Mouse (Mus musculus) small intestine, adult 2 months (tissue): Measurements from ENCODE around the gene Cep128. TPM values are rescaled to one million over a fixed set of nuclear protein-coding genes. Genes with fewer than 3 reads are reported as not detected.

Source experiments
- H3K27ac ChIP-seq: fragments of 200-500 bp; 2 replicates; pipeline ENCODE4 v1.5.1; 2012; ENCODE audit warnings: low read depth, low read length, control low read depth, inconsistent platforms; ENCODE audit not compliant: insufficient read depth
- H3K27me3 ChIP-seq: fragments of 200-500 bp; 2 replicates; pipeline ENCODE4 v1.6.1; 2012; ENCODE audit warnings: mild to moderate bottlenecking, moderate library complexity, low read length, inconsistent platforms; ENCODE audit not compliant: control insufficient read depth, insufficient read depth
- H3K36me3 ChIP-seq: fragments of 200-500 bp; 2 replicates; pipeline ENCODE4 v1.6.1; 2012; ENCODE audit warnings: mild to moderate bottlenecking, low read length, control low read depth, inconsistent platforms; ENCODE audit not compliant: control insufficient read depth, insufficient read depth
- H3K4me1 ChIP-seq: fragments of 200-500 bp; 2 replicates; pipeline ENCODE4 v1.6.1; 2012; ENCODE audit warnings: low read length, inconsistent platforms, mixed read lengths; ENCODE audit not compliant: control insufficient read depth, insufficient read depth, insufficient read length
- H3K4me3 ChIP-seq: fragments of 200-500 bp; 2 replicates; pipeline ENCODE4 v1.5.1; 2012; ENCODE audit warnings: low read depth, mild to moderate bottlenecking, control low read depth, inconsistent platforms, low read length, moderate library complexity
- CTCF ChIP-seq: fragments of 200-500 bp; IDR thresholded peaks from 2 replicates; pipeline ENCODE4 v1.5.1; 2012; ENCODE audit warnings: low read depth, mild to moderate bottlenecking, control low read depth, inconsistent platforms, low read length, moderate library complexity, mixed read lengths; ENCODE audit not compliant: insufficient replicate concordance, insufficient read length; ENCODE audit errors: extremely low read depth
- POLR2A ChIP-seq: fragments of 200-500 bp; IDR thresholded peaks from 2 replicates; pipeline ENCODE4 v1.6.1; 2012; ENCODE audit warnings: low read depth, mild to moderate bottlenecking, control low read depth, inconsistent platforms, low read length, moderate library complexity
- WGBS: fragments of 180-500 bp; shearing (Covaris S2); methylation state at CpG from one replicate; pipeline ENCODE4 v1.1.7; 2018; 5-methylcytosine and 5-hydroxymethylcytosine counted together
- polyA plus RNA-seq: library from polyadenylated mRNA; depleted of rRNA; stranded (reverse); fragments of >200 nt; gene quantifications from 2 replicates; pipeline ENCODE4 v1.2.3, GENCODE M21; 2012; rRNA removed

The Cep128 gene
- polyA plus RNA-seq: 0.37 and 0.95 TPM in 2 replicates

DNA sequence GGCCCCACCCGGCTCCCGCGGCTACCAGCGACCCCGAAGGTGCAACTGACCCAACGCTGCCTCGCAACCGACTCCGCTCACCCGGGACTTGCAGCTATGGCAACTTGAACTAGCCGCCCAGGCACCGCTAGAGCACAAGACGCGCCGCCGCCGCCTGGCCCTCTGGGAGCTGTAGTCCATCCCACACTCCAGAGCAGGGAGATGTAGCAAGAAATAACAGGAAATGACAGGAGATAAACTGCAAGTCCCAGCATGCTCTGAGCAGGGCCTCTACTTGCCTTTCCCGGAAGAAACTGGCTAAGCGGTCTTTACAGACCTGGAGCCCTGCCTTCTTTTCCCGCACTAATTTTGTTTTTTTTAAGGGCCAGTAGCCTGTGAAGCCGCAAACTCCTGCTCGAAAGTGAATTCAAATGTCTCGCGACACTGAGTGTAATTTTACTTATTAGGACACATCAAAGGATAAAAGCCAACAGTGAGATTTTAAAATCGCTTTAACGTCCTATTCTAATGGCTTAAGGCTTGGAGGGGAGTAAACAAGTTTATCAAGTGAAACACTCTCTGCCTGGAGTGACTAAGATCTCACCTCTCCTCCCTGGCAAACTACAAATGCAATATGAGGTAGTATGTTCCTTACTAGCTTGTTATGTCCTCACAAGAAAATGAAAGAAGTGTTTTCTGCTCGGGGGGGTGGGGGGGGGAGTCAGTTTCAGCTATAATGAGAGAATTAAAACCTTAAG, at the start of gene Cep128, which contains the start of gene Tshr:
Gene Cep128 (minus strand): TSS at position 129 of the 737 bp plus-strand sequence.
Gene Tshr (plus strand): TSS at position 283 of the 737 bp plus-strand sequence.
- Histone ChIP-seq H3K4me3 (peak within 1 kb of the TSS; percentile 96), H3K36me3 (no peaks in the 10 kb centered on the region), H3K27me3 (no peaks in the 10 kb centered on the region), H3K27ac (0 out of 2 replicates have a peak within 1 kb of the TSS, but pooled peaks have one; percentile 12), H3K4me1 (peaks cover 3% of the 10 kb centered on the region)
- TF ChIP-seq POLR2A (peak; percentile 54; the same call in 1 of the 2 replicates), CTCF (no peak)
- WGBS: under 1% methylated on average over 27 of the region's 27 CpGs

DNA sequence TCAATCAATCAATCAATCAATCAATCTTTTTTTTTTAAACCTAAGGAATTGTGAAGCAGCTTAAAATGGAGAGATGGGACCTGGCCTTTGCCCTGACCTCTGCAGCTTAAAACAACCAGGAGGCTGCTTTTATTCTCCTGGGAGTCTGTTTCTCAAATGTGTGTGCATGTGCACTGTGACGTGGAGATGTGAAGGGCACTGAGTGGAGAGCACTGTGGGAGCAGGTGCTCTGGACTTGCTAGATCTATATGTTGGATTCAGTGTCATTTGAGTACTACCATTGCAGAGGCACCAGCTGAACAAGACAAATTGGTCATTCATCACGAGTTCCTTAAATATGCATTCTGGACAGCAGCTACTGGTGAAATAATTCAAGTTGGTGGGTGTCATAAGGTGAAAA, 42.9 kb upstream of the Cep128 start:
- H3K4me1 ChIP-seq: peaks cover 3% of the 10 kb centered on the region; the same call in 1 of the 2 replicates
- no peaks in the 10 kb centered on the region for H3K27me3 ChIP-seq
- no peak overlapping the region for H3K4me3 ChIP-seq
- TF ChIP-seq POLR2A (no peak), CTCF (no peak)
- no peak overlapping the region for H3K27ac ChIP-seq
- 63% methylated on average over 2 of the region's 2 CpGs for WGBS
- no peaks in the 10 kb centered on the region for H3K36me3 ChIP-seq

- Histone ChIP-seq H3K4me3 (no peak overlapping the region), H3K4me1 (peaks cover 3% of the 10 kb centered on the region; the same call in 1 of the 2 replicates), H3K27ac (no peak overlapping the region), H3K27me3 (no peaks in the 10 kb centered on the region), H3K36me3 (no peaks in the 10 kb centered on the region)
- WGBS: 55% methylated on average over 4 of the region's 4 CpGs
- TF ChIP-seq CTCF (no peak), POLR2A (no peak)
These were observed 42.3 kb upstream of the Cep128 start for GRCm38 (mm10) chr12:91426499-91426898.

DNA sequence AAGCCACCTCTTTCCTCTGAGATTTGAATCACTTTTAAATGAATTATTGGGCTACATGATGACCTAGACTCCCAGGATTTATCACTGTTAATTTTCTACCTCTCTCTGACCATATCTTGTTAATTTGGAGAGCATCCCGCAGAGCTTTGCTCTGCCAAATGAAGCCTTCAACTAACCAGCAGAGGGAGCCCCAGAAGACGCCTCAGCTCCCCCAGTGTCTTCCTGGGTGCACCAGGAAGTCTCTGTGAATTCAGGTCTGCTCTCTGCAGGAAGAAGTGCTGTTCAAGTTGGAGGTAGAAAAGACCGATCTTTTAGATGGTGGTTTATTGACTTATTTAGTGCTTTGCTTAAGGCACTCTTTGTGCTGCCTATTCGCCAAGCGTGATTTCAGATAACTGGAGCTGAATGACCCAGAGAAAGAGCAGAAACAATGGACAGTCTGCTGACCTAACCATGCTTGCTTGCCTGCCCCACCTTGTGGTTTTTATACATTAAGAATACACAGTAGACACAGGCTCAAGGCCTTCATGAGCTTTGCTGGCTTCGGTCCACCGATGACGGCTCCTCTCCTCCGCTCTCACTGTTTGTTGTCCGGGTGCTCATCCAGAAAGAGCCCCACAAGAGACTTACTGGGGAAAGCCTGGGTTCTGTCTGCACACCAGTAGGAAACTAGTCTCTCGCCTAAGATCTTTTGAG, 39.1 kb upstream of the Cep128 start:
- H3K27me3 ChIP-seq: no peaks in the 10 kb centered on the region
- H3K36me3 ChIP-seq: no peaks in the 10 kb centered on the region
- no peak overlapping the region for H3K4me3 ChIP-seq
- TF ChIP-seq POLR2A: no peak
- TF ChIP-seq CTCF: peak; percentile 75; the same call in 1 of the 2 replicates
- WGBS: 54% methylated on average over 11 of the region's 11 CpGs
- H3K27ac ChIP-seq: no peak overlapping the region
- H3K4me1 ChIP-seq: peaks cover 3% of the 10 kb centered on the region; the same call in 1 of the 2 replicates

DNA sequence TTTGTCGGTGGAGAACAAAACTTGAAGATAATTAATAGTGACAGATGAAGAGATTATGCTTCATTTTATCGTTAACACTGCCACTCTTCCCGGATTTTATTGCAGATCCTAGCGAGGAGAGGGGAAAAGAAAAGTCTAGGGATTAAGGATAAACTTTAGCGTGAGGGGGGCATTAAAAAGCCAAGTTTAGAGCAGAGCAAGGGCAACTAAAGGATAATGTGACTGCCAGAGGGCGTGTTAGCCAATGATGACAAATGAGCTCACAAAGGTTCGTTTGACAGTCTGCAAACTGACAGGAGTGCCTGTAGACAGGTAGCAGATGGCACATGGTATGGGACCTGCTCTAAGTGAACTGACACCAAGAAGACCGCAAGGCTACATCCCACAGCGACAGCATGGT, 37.1 kb upstream of the Cep128 start:
- Histone ChIP-seq H3K4me1 (peaks cover 3% of the 10 kb centered on the region; the same call in 1 of the 2 replicates), H3K27ac (no peak overlapping the region), H3K36me3 (no peaks in the 10 kb centered on the region), H3K4me3 (no peak overlapping the region), H3K27me3 (no peaks in the 10 kb centered on the region)
- 44% methylated on average over 9 of the region's 9 CpGs for WGBS
- TF ChIP-seq POLR2A (no peak), CTCF (no peak)

GRCm38 (mm10) chr12:91418791-91419190, 34.6 kb upstream of the Cep128 start:
- WGBS: 43% methylated on average over 7 of the region's 7 CpGs
- no peak overlapping the region for H3K4me3 ChIP-seq
- peaks cover 3% of the 10 kb centered on the region; the same call in 1 of the 2 replicates for H3K4me1 ChIP-seq
- TF ChIP-seq POLR2A: no peak
- peak; percentile 77; the same call in 1 of the 2 replicates for TF ChIP-seq CTCF
- no peak overlapping the region for H3K27ac ChIP-seq
- H3K36me3 ChIP-seq: no peaks in the 10 kb centered on the region
- H3K27me3 ChIP-seq: no peaks in the 10 kb centered on the region

DNA sequence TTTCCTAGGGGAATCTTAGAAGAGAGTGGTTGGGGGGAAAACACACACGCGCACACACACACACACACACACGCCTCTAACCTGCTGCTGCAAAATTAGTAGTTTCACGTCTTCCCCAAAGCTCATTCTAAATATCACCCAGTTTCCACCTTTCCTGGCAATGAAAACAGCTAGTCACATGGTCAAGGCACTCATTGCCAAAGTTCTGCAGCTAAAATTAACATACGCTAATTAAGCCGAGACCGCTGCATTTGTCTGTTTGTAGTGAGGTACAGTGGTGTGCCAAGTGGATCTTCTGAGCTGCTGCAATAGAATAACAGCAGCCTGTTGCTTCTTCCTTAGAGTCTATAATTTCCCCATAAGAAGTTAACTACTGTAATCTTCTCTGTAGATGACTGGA, 32.6 kb upstream of the Cep128 start:
- WGBS: 88% methylated on average over 7 of the region's 7 CpGs
- H3K36me3 ChIP-seq: no peaks in the 10 kb centered on the region
- no peak overlapping the region for H3K4me3 ChIP-seq
- H3K4me1 ChIP-seq: no peaks in the 10 kb centered on the region
- TF ChIP-seq POLR2A (no peak), CTCF (no peak)
- no peaks in the 10 kb centered on the region for H3K27me3 ChIP-seq
- no peak overlapping the region for H3K27ac ChIP-seq
